Mouse (Mus musculus): ENCODE results near the gene Xrn2. TPM values are rescaled to one million over a fixed set of nuclear protein-coding genes. Genes with fewer than 3 reads are reported as not detected.

Xrn2 gene
- polyA plus RNA-seq, 1 experiment from 2014 or later: 70.3 TPM

GRCm38 (mm10) chr2:147085072-147085870 lies 72.5 kb downstream of the Xrn2 start, which contains the start of gene Nkx2-4:
Gene Nkx2-4, minus strand, starts transcription at chr2:147085445.
- ATAC-seq (replicated peaks; ENCODE audit: low FRiP score, low read depth): no peak
- H3K9me3 ChIP-seq (replicated peaks; ENCODE audit: low read length): no peaks in the 10 kb centered on the region
- peak within 1 kb of the TSS; percentile 48 for H3K4me2 ChIP-seq (ENCODE audit: low read length)
- no peak within 1 kb of the TSS for H3K27ac ChIP-seq
- no peaks in the 10 kb centered on the region for H3K36me3 ChIP-seq (ENCODE audit: insufficient read depth, low read length)
- peak within 1 kb of the TSS; percentile 34 for H3K4me3 ChIP-seq (replicated peaks; ENCODE audit: low read depth, low read length)
- DNase-seq (ENCODE audit: low spot score): no peak
- H3K9ac ChIP-seq (ENCODE audit: low read depth, low read length): no peak within 1 kb of the TSS
- H3K27me3 ChIP-seq (ENCODE audit: insufficient read depth, low read length): peaks cover 70% of the 10 kb centered on the region
- no peaks in the 10 kb centered on the region; the same call in 1 of the 2 replicates for H3K4me1 ChIP-seq (replicated peaks; ENCODE audit: insufficient read depth, low read length)
- TF ChIP-seq CTCF (IDR thresholded peaks at IDR 0.05; ENCODE audit: low read depth): no peak
- 1% methylated on average over 66 of the region's 82 CpGs for WGBS

DNA sequence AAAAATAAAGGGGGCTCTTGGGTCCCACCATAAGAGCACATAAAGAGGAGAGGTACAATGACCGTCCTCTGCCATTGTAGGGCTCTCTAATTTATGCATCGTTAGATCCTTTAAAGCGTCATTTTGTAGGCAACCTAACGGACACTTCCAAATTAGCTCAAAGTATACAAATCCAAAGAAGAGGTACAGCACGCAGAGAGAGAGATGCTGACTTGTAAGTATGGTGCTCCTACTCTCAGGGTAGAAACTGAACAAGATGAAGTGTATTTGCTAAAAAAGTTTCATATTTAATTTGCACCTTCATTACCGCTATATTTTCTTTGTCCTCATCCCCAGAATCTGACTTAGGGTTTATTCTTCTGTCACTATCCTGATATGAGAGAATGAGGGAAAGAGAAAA lies 73.1 kb downstream of the Xrn2 start:
- WGBS: 8% methylated on average over 6 of the region's 6 CpGs
- Histone ChIP-seq H3K27me3 (ENCODE audit: insufficient read depth, low read length) (peaks cover 69% of the 10 kb centered on the region), H3K9me3 (replicated peaks; ENCODE audit: low read length) (no peaks in the 10 kb centered on the region), H3K9ac (ENCODE audit: low read depth, low read length) (no peak overlapping the region), H3K36me3 (ENCODE audit: insufficient read depth, low read length) (no peaks in the 10 kb centered on the region), H3K4me1 (replicated peaks; ENCODE audit: insufficient read depth, low read length) (no peaks in the 10 kb centered on the region; the same call in 1 of the 2 replicates), H3K4me3 (replicated peaks; ENCODE audit: low read depth, low read length) (no peak overlapping the region), H3K4me2 (ENCODE audit: low read length) (no peak overlapping the region), H3K27ac (no peak overlapping the region)
- no peak for DNase-seq (ENCODE audit: low spot score)
- no peak for ATAC-seq (replicated peaks; ENCODE audit: low FRiP score, low read depth)
- no peak for TF ChIP-seq CTCF (IDR thresholded peaks at IDR 0.05; ENCODE audit: low read depth)

DNA sequence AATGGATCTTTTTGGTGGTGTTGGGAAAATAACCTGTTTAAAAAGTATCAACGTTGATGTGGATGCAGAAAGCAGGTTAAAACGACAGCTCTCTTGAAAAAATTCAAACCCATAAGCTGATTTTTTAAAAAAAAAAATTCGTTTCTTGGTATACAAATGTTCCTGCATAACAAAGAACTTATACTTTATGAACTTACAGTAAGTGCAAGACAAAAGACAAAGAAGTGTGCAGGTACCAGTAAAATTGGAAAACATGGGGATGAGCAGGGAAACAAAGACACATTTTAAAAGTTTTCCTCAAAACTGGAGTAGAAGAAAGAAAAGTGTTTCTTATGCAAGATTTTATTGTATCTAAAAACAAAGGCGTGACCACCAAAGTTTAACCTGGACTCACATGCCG lies 73.6 kb downstream of the Xrn2 start:
- Histone ChIP-seq H3K9me3 (replicated peaks; ENCODE audit: low read length) (no peaks in the 10 kb centered on the region), H3K4me3 (replicated peaks; ENCODE audit: low read depth, low read length) (no peak overlapping the region), H3K4me1 (replicated peaks; ENCODE audit: insufficient read depth, low read length) (no peaks in the 10 kb centered on the region; the same call in 1 of the 2 replicates), H3K4me2 (ENCODE audit: low read length) (no peak overlapping the region), H3K27ac (no peak overlapping the region), H3K27me3 (ENCODE audit: insufficient read depth, low read length) (peaks cover 64% of the 10 kb centered on the region), H3K36me3 (ENCODE audit: insufficient read depth, low read length) (no peaks in the 10 kb centered on the region), H3K9ac (ENCODE audit: low read depth, low read length) (no peak overlapping the region)
- 20% methylated on average over 5 of the region's 5 CpGs for WGBS
- ATAC-seq (replicated peaks; ENCODE audit: low FRiP score, low read depth): no peak
- no peak for DNase-seq (ENCODE audit: low spot score)
- no peak for TF ChIP-seq CTCF (IDR thresholded peaks at IDR 0.05; ENCODE audit: low read depth)

GRCm38 (mm10) chr2:147119736-147120135 lies 106.9 kb downstream of the Xrn2 start:
- Histone ChIP-seq H3K4me3 (replicated peaks; ENCODE audit: low read depth, low read length) (no peak overlapping the region), H3K27ac (no peak overlapping the region), H3K4me2 (ENCODE audit: low read length) (no peak overlapping the region), H3K27me3 (ENCODE audit: insufficient read depth, low read length) (no peaks in the 10 kb centered on the region), H3K4me1 (replicated peaks; ENCODE audit: insufficient read depth, low read length) (no peaks in the 10 kb centered on the region), H3K36me3 (ENCODE audit: insufficient read depth, low read length) (no peaks in the 10 kb centered on the region), H3K9ac (ENCODE audit: low read depth, low read length) (no peak overlapping the region), H3K9me3 (replicated peaks; ENCODE audit: low read length) (no peaks in the 10 kb centered on the region)
- TF ChIP-seq CTCF (IDR thresholded peaks at IDR 0.05; ENCODE audit: low read depth): no peak
- WGBS: 84% methylated on average over 1 of the region's 1 CpGs
- ATAC-seq (replicated peaks; ENCODE audit: low FRiP score, low read depth): no peak
- DNase-seq (ENCODE audit: low spot score): no peak

- WGBS: 77% methylated on average over 6 of the region's 6 CpGs
- H3K27ac ChIP-seq: no peak overlapping the region
- no peak overlapping the region for H3K4me2 ChIP-seq (ENCODE audit: low read length)
- no peaks in the 10 kb centered on the region for H3K36me3 ChIP-seq (ENCODE audit: insufficient read depth, low read length)
- TF ChIP-seq CTCF (IDR thresholded peaks at IDR 0.05; ENCODE audit: low read depth): no peak
- DNase-seq (ENCODE audit: low spot score): no peak
- no peak overlapping the region for H3K4me3 ChIP-seq (replicated peaks; ENCODE audit: low read depth, low read length)
- no peaks in the 10 kb centered on the region for H3K9me3 ChIP-seq (replicated peaks; ENCODE audit: low read length)
- no peaks in the 10 kb centered on the region for H3K27me3 ChIP-seq (ENCODE audit: insufficient read depth, low read length)
- ATAC-seq (replicated peaks; ENCODE audit: low FRiP score, low read depth): no peak
- H3K4me1 ChIP-seq (replicated peaks; ENCODE audit: insufficient read depth, low read length): no peaks in the 10 kb centered on the region
- H3K9ac ChIP-seq (ENCODE audit: low read depth, low read length): no peak overlapping the region
These were observed 114.6 kb downstream of the Xrn2 start for GRCm38 (mm10) chr2:147127366-147127765.

Other genes with a start within 250 kb of the Xrn2 start
- 31.0 and 34.7 TPM in 2 replicates for gene Kiz, start 157.1 kb upstream of the Xrn2 start, polyA plus RNA-seq (2015; fragmentation: Nextera tagmentation; extraction: Ambion mirVana)
- not detected in 2 replicates for gene Nkx2-4, start 72.4 kb downstream of the Xrn2 start, polyA plus RNA-seq (2015; fragmentation: Nextera tagmentation; extraction: Ambion mirVana)
- gene Nkx2-2, start 181.2 kb downstream of the Xrn2 start, polyA plus RNA-seq (2015; fragmentation: Nextera tagmentation; extraction: Ambion mirVana): 0.20 TPM in 1 of 2 replicates, not detected in the other

Data from kidney, postnatal 0 days (tissue).